Mouse (Mus musculus) lung, embryonic 15.5 days (tissue): ENCODE results near the gene H1foo. TPM values are rescaled to one million over a fixed set of nuclear protein-coding genes. Genes with fewer than 3 reads are reported as not detected.

Source experiments
- ATAC-seq: fragments of 200-750 bp; cut with Nextera tagmentation; 2 replicates; pipeline ENCODE4 v1.8.0; 2017; ENCODE audit warnings: moderate number of reproducible peaks, borderline replicate concordance; ENCODE audit not compliant: low FRiP score, low TSS enrichment; ENCODE audit errors: extremely low read depth
- H3K27ac ChIP-seq: fragments of 300-500 bp; sonication (generic); 2 replicates; pipeline ENCODE4 v1.5.1; 2015; ENCODE audit warnings: moderate library complexity, mild to moderate bottlenecking, inconsistent platforms
- H3K27me3 ChIP-seq: fragments of 300-500 bp; sonication (generic); 2 replicates; pipeline ENCODE4 v1.6.1; 2015; ENCODE audit warnings: inconsistent platforms
- H3K36me3 ChIP-seq: fragments of 300-500 bp; sonication (generic); 2 replicates; pipeline ENCODE4 v1.6.1; 2015; ENCODE audit warnings: inconsistent platforms
- H3K4me1 ChIP-seq: fragments of 300-500 bp; sonication (generic); 2 replicates; pipeline ENCODE4 v1.6.1; 2015; ENCODE audit warnings: inconsistent platforms
- H3K4me2 ChIP-seq: fragments of 300-500 bp; sonication (generic); 2 replicates; pipeline ENCODE4 v1.6.1; 2015; ENCODE audit warnings: inconsistent platforms, mild to moderate bottlenecking, moderate library complexity
- H3K4me3 ChIP-seq: fragments of 300-500 bp; sonication (generic); 2 replicates; pipeline ENCODE4 v1.5.1; 2015; ENCODE audit warnings: mild to moderate bottlenecking, inconsistent platforms
- H3K9ac ChIP-seq: fragments of 300-500 bp; sonication (generic); 2 replicates; pipeline ENCODE4 v1.6.1; 2015; ENCODE audit warnings: inconsistent platforms
- H3K9me3 ChIP-seq: fragments of 300-500 bp; sonication (generic); 2 replicates; pipeline ENCODE4 v1.6.1; 2016; ENCODE audit warnings: inconsistent platforms
- WGBS: fragments of 180-500 bp; shearing (Covaris S2); methylation state at CpG from one replicate; pipeline ENCODE4 v1.1.7; 2015; 5-methylcytosine and 5-hydroxymethylcytosine counted together
- polyA plus RNA-seq: library from polyadenylated mRNA; unstranded; fragments of >200 nt; fragmentation: Nextera tagmentation; extraction: Ambion mirVana; gene quantifications from 2 replicates; pipeline ENCODE4 v1.2.1, GENCODE M21; 2015

Gene H1foo
- not detected in 2 replicates for polyA plus RNA-seq

DNA sequence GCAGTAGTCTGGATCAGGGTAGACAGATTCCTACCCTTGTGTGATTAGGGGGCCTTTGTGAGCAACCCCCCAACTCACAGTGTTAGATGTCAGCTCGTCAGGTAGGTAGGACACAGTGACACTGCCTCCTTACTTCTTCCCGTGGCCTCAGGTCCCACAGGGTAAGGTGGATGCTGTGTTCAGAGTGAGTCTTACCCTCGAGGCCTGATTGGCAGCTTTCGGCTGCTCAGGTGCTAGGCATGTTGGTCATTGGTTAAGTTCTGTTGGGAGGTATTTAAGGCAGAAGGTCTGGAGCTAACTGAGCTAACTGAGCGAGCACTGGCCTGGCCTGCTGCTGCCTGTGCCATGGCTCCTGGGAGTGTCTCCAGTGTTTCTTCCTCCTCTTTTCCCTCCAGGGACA is at the start of gene H1foo:
TSS of gene H1foo (plus strand) at position 301 of the 400 bp plus-strand sequence.
- Histone ChIP-seq H3K4me3 (no peak within 1 kb of the TSS), H3K4me1 (peaks cover 24% of the 10 kb centered on the region), H3K27me3 (no peaks in the 10 kb centered on the region), H3K4me2 (no peak within 1 kb of the TSS), H3K27ac (no peak within 1 kb of the TSS), H3K9me3 (no peaks in the 10 kb centered on the region), H3K9ac (no peak within 1 kb of the TSS), H3K36me3 (no peaks in the 10 kb centered on the region)
- WGBS = 83% methylated on average over 5 of the region's 5 CpGs
- no peak for ATAC-seq

DNA sequence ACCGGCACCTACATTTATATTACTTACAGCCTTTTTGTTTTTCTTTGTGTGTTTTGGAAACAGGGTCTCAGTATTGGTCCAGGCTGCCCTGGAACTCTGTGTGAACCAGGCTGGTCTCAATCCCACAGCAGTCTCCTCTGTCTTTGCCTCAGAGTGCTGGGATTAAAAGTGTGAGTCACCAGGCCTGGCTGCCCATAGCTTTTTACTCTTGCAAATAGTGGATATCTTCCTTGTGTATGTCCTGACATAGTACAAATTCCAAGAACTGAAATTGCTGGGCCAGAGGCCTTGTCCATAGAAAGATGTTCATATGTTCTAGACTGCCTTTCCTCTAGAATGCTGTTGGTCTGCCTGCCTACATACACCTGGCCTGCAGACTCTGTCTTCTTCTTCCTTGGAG is 48.4 kb upstream of the H1foo start:
- H3K4me2 ChIP-seq = no peak overlapping the region
- no peak overlapping the region for H3K9ac ChIP-seq
- H3K4me1 ChIP-seq = peaks cover 20% of the 10 kb centered on the region
- no peak overlapping the region for H3K4me3 ChIP-seq
- H3K36me3 ChIP-seq = 0 out of 2 replicates have a peak, but pooled peaks cover 4% of the 10 kb centered on the region
- no peaks in the 10 kb centered on the region for H3K9me3 ChIP-seq
- 68% methylated on average over 1 of the region's 1 CpGs for WGBS
- ATAC-seq = no peak
- peak overlapping the region; percentile 52 for H3K27ac ChIP-seq
- no peaks in the 10 kb centered on the region for H3K27me3 ChIP-seq

DNA sequence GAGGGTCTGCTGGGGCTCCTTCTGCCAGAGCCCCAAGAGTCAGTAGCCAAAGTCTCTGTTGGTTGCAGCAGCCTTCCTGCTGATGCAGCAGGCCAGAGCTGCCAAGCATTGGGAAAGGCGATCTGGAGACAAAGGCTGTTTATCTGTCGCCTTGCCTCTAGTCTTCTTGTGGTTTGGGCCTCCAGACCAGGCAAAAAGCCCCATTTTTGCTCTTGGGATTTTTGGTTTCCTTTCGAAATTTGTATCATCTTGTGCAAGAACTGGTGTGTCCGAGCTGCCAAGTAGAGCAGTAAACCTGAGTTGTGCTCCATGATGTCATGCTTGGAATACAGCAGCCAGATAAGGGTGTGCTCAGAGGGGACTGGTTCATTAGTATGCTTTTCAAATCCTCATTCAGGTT is 47.6 kb upstream of the H1foo start:
- Histone ChIP-seq H3K9ac (no peak overlapping the region), H3K27me3 (no peaks in the 10 kb centered on the region), H3K36me3 (0 out of 2 replicates have a peak, but pooled peaks cover 4% of the 10 kb centered on the region), H3K4me1 (peaks cover 19% of the 10 kb centered on the region), H3K4me2 (no peak overlapping the region), H3K9me3 (no peaks in the 10 kb centered on the region), H3K27ac (peak overlapping the region; percentile 52), H3K4me3 (no peak overlapping the region)
- no peak for ATAC-seq
- 54% methylated on average over 4 of the region's 4 CpGs for WGBS

DNA sequence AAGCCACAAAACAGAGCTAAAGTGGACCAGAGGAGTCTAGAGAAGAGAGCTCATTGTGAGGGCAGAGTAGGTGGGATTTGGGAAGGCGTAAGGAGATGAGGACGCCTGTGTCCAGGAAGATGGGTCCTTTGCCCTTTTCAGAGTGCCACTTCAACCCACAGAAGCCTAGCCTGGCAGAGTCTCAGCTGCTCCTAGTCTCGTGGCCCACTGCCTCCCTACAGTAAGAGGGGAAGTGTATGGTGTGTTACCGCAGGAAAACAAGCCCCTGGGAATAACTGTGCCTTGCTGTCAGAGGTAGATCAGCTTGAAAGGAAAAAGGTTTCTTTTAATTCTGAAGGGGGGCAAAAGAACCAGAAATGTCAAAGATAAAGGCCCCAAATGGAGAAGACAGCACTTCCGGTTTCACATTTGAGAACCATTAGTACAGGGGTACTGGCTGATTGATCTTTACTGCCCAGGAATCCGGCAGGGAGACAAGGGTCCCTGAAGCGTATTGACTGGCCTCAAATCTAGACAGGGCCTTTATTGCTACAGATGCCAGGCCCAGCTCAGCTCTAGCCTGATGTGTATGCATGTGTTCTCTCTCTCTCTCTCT is 46.7 kb upstream of the H1foo start:
- Histone ChIP-seq H3K27ac (no peak overlapping the region), H3K4me2 (no peak overlapping the region), H3K9me3 (no peaks in the 10 kb centered on the region), H3K27me3 (no peaks in the 10 kb centered on the region), H3K9ac (no peak overlapping the region), H3K4me3 (no peak overlapping the region), H3K36me3 (0 out of 2 replicates have a peak, but pooled peaks cover 4% of the 10 kb centered on the region), H3K4me1 (peaks cover 14% of the 10 kb centered on the region; the same call in 1 of the 2 replicates)
- ATAC-seq = no peak
- 79% methylated on average over 7 of the region's 7 CpGs for WGBS

DNA sequence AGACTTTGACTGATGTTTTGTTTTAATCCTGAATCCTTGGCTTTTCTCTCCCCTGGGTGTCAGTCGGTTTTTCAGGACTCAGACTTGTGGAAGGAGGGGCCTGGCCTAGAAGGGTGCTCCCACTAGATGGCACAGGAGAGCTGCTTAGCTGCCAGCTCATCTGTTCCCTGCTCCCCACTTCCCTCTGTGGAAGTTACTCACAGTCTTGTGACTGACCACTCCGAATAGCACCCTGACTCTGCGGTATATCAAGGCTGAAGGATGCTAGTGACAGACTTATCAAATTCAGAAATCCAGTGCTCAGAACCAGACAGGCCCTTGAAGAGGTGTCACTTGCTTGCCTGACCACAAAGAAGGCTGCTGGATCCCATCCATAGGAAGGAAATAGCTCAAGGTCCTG is 43.7 kb upstream of the H1foo start:
- peak overlapping the region; percentile 55; the same call in 1 of the 2 replicates for H3K27ac ChIP-seq
- H3K27me3 ChIP-seq = no peaks in the 10 kb centered on the region
- peak; percentile 73 for ATAC-seq
- peaks cover 25% of the 10 kb centered on the region for H3K4me1 ChIP-seq
- WGBS = 11% methylated on average over 3 of the region's 3 CpGs
- no peak overlapping the region for H3K4me2 ChIP-seq
- no peak overlapping the region for H3K4me3 ChIP-seq
- H3K9ac ChIP-seq = no peak overlapping the region
- no peaks in the 10 kb centered on the region for H3K9me3 ChIP-seq
- no peaks in the 10 kb centered on the region for H3K36me3 ChIP-seq

DNA sequence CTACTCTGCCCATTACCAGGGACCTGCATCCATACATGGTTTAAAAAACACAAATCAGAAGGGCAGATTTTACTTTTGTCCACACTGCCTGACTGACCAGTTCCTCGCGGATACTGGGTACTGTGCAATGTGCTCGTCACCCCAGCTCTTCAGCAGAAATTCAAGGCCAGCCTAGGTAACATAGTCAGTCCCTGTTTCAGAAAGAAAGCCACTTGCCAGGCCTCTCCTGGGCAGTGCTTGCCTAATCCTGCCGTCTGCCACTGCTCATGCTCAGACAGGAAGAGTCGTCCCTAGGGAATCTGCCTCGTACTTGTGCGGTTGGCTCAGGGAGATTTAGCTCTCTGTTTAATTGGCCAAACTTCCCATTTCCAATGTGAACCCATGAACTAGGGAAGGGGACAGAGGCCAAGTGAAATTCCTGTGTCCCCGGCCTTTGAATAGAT is 43.2 kb upstream of the H1foo start:
- no peaks in the 10 kb centered on the region for H3K36me3 ChIP-seq
- H3K9ac ChIP-seq = no peak overlapping the region
- peak; percentile 20 for ATAC-seq
- peak overlapping the region; percentile 55; the same call in 1 of the 2 replicates for H3K27ac ChIP-seq
- H3K9me3 ChIP-seq = no peaks in the 10 kb centered on the region
- 73% methylated on average over 8 of the region's 8 CpGs for WGBS
- no peak overlapping the region for H3K4me2 ChIP-seq
- no peaks in the 10 kb centered on the region for H3K27me3 ChIP-seq
- H3K4me1 ChIP-seq = peaks cover 25% of the 10 kb centered on the region
- no peak overlapping the region for H3K4me3 ChIP-seq

DNA sequence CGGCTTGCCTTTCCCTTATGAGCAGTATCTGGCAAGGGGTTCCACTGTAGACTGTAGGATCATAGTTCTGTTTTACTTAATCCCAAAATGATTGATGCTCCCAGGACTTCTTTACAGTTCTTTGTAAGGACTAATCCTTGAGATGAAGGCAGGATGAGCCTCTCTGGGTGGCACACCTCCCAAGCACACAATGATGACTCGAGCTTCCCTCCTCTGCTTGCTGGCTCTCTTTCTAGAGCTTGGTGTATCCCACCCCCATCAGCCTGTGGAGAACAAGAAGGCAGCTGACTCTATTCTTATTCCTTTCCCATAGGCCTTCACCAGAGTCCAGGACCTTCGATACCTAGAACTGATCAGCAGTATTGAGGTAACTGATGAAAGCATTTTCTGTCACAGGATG is 42.2 kb upstream of the H1foo start:
- no peak overlapping the region for H3K9ac ChIP-seq
- no peaks in the 10 kb centered on the region for H3K9me3 ChIP-seq
- no peaks in the 10 kb centered on the region for H3K36me3 ChIP-seq
- no peaks in the 10 kb centered on the region for H3K27me3 ChIP-seq
- peaks cover 20% of the 10 kb centered on the region for H3K4me1 ChIP-seq
- no peak overlapping the region for H3K4me2 ChIP-seq
- H3K27ac ChIP-seq = 0 out of 2 replicates have a peak overlapping the region, but pooled peaks have one; percentile 55
- no peak for ATAC-seq
- no peak overlapping the region for H3K4me3 ChIP-seq
- 77% methylated on average over 3 of the region's 3 CpGs for WGBS

DNA sequence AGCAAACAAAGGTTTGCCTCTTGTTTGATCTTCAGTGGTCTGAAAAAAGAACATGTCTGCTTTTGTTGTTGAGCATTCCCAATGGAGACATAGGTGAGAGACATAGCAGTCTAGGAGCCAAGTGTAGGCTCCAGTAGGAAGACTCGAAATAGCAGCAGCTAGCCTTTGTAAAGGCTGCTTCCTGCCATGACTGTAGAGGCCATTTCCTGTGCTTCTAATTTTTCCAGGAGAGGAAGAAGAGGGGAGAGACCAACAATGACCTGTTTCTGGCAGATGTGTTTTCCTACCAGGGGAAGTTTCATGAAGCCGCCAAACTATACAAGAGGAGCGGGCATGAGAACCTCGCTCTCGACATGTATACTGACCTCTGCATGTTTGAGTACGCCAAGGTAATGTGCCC is 39.2 kb upstream of the H1foo start:
- H3K27me3 ChIP-seq = no peaks in the 10 kb centered on the region
- peaks cover 36% of the 10 kb centered on the region for H3K4me1 ChIP-seq
- 73% methylated on average over 6 of the region's 6 CpGs for WGBS
- no peak overlapping the region for H3K4me2 ChIP-seq
- H3K36me3 ChIP-seq = no peaks in the 10 kb centered on the region
- peak overlapping the region; percentile 59 for H3K27ac ChIP-seq
- no peak overlapping the region for H3K4me3 ChIP-seq
- H3K9ac ChIP-seq = no peak overlapping the region
- no peaks in the 10 kb centered on the region for H3K9me3 ChIP-seq
- ATAC-seq = no peak

DNA sequence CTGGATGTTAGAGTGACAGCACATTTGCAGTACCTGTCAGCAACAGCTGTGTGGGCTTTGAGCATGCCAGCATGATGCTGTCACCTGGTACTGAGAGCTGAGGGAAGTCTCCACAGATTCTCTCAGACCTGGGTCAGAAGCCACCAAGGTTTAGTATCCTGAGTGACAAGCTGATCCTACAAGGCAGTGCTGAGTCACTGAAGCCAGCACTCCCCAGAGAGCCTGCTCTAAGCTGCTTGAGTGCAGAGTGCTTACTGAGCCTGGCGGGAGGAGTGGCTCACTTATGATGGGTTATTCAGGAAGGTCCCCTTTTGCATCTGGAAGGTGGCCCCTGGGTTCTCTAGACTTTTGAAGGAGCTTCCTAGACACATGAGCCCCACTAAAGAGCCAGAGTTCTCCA is 38.3 kb upstream of the H1foo start:
- H3K27ac ChIP-seq = peak overlapping the region; percentile 59; the same call in 1 of the 2 replicates
- H3K4me1 ChIP-seq = peaks cover 31% of the 10 kb centered on the region
- WGBS = 75% methylated on average over 1 of the region's 1 CpGs

DNA sequence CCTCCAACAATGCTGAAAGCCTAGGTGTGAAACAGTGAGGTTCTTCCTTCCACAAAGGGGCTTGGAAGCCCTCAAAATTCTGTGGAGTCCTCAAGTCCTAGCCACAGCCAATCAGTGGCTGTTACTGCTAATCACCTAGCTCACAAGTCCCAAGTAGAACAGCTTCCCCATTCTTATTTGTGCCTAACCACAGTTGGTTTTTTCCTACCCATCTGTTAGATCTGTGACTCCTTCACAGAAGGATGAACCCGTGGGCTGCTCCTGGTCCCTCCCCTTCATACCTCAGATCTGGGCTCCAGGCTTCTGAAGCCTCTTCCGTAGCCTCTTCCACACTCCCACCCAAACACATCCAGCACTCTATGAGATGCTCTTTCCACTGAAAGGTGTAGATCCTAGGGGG is 37.9 kb upstream of the H1foo start:
- 65% methylated on average over 2 of the region's 2 CpGs for WGBS
- Histone ChIP-seq H3K27ac (no peak overlapping the region), H3K27me3 (no peaks in the 10 kb centered on the region), H3K9me3 (no peaks in the 10 kb centered on the region), H3K36me3 (no peaks in the 10 kb centered on the region), H3K4me1 (peaks cover 27% of the 10 kb centered on the region), H3K4me2 (no peak overlapping the region), H3K9ac (no peak overlapping the region), H3K4me3 (no peak overlapping the region)
- ATAC-seq = no peak

More for the DNA sequence above, 38.3 kb upstream of the H1foo start:
- no peak overlapping the region for H3K9ac ChIP-seq
- no peaks in the 10 kb centered on the region for H3K27me3 ChIP-seq
- no peak for ATAC-seq
- no peak overlapping the region for H3K4me3 ChIP-seq
- no peak overlapping the region for H3K4me2 ChIP-seq
- no peaks in the 10 kb centered on the region for H3K9me3 ChIP-seq
- H3K36me3 ChIP-seq = no peaks in the 10 kb centered on the region

DNA sequence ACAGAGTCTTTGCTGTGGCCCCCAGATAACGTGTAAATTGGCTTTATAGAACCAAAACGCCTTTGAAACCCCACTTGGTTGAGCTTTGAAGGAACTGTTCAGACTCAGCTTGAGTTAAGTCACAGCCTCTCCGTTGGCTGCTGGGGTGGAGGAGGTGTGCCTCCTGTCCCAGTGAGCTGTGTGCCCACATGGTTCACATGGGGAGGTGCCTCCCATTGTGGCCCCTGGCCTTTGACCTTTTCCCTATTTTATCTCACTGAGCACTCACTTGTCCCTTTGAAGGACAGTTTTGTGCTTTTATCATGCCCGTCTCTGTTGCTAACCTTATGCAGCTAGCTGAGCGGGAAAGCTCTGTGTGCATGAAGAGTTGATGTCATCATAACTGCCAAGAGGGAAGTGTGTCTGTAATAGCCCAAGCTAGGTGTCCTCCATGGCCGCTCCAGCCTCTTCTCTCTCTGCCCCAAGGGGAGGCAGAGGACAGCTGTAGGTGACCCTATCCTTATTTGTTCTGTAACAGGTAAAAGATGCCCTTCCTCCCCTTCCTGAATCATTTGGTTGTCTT is 36.2 kb upstream of the H1foo start:
- H3K4me1 ChIP-seq = peaks cover 26% of the 10 kb centered on the region
- H3K36me3 ChIP-seq = no peaks in the 10 kb centered on the region
- 29% methylated on average over 6 of the region's 6 CpGs for WGBS
- no peak overlapping the region for H3K9ac ChIP-seq
- no peak overlapping the region for H3K27ac ChIP-seq
- ATAC-seq = no peak
- no peaks in the 10 kb centered on the region for H3K27me3 ChIP-seq
- H3K4me2 ChIP-seq = no peak overlapping the region
- no peaks in the 10 kb centered on the region for H3K9me3 ChIP-seq
- H3K4me3 ChIP-seq = no peak overlapping the region

DNA sequence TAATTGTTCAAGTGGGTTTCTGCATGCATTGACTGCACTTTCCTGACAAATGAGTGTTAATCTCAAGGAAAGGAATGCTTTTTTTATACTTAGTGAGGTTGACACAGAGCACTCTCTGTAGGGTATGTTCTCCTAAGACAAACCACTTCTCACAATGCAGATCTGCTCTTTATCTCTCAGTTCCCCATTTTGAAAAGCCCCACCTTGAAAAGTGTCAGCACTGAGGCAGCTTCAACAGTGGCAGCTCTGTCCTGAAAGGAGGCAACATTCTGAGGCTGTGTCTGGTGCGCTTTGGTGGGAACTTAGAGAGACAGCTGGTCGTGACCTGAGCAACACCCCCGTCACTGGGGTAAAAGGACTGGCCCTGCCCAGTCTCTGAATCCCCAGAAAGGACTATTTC is 35.7 kb upstream of the H1foo start:
- Histone ChIP-seq H3K36me3 (no peaks in the 10 kb centered on the region), H3K9ac (no peak overlapping the region), H3K4me1 (peaks cover 26% of the 10 kb centered on the region), H3K27me3 (no peaks in the 10 kb centered on the region), H3K4me3 (no peak overlapping the region), H3K4me2 (no peak overlapping the region), H3K27ac (peak overlapping the region; percentile 49), H3K9me3 (no peaks in the 10 kb centered on the region)
- no peak for ATAC-seq
- 61% methylated on average over 3 of the region's 3 CpGs for WGBS
